Mouse (Mus musculus): ENCODE results near the gene Fh1. TPM values are rescaled to one million over a fixed set of nuclear protein-coding genes. Genes with fewer than 3 reads are reported as not detected.

The Fh1 gene
- polyA plus RNA-seq (2014; fragmentation: Illumina TruSeq; extraction: RNeasy Lipid Tissue Mini Kit (QIAGEN cat#74804); ENCODE audit: low read depth, low replicate concordance), result 321 TPM

GRCm38 (mm10) chr1:175625257-175625879 lies at the start of gene Fh1:
Gene Fh1, minus strand, starts transcription at chr1:175625635.

GRCm38 (mm10) chr1:175619814-175620431 lies 5.5 kb downstream of the Fh1 start, which contains the start of gene Kmo:
Gene Kmo, plus strand, starts transcription at chr1:175620381.

Other genes starting within 250 kb of the Fh1 start
- 0.26 TPM for gene Rgs7, start 133.1 kb downstream of the Fh1 start, polyA plus RNA-seq (2014; fragmentation: Illumina TruSeq; extraction: RNeasy Lipid Tissue Mini Kit (QIAGEN cat#74804); ENCODE audit: low read depth, low replicate concordance)
- gene Kmo, start 5.3 kb downstream of the Fh1 start, polyA plus RNA-seq (2014; fragmentation: Illumina TruSeq; extraction: RNeasy Lipid Tissue Mini Kit (QIAGEN cat#74804); ENCODE audit: low read depth, low replicate concordance), result 399 TPM
- not detected for gene Opn3, start 67.1 kb upstream of the Fh1 start, polyA plus RNA-seq (2014; fragmentation: Illumina TruSeq; extraction: RNeasy Lipid Tissue Mini Kit (QIAGEN cat#74804); ENCODE audit: low read depth, low replicate concordance)
- 2.1 TPM for gene Chml, start 67.3 kb upstream of the Fh1 start, polyA plus RNA-seq (2014; fragmentation: Illumina TruSeq; extraction: RNeasy Lipid Tissue Mini Kit (QIAGEN cat#74804); ENCODE audit: low read depth, low replicate concordance)
- not detected for gene Wdr64, start 73.0 kb upstream of the Fh1 start, polyA plus RNA-seq (2014; fragmentation: Illumina TruSeq; extraction: RNeasy Lipid Tissue Mini Kit (QIAGEN cat#74804); ENCODE audit: low read depth, low replicate concordance)